Mouse (Mus musculus) testis, adult 2 months (tissue): Measurements from ENCODE around the gene Stn1.

Experiments used
- CTCF ChIP-seq: fragments of 200-500 bp; IDR thresholded peaks from 2 replicates; pipeline ENCODE4 v1.5.1; 2012; ENCODE audit warnings: low read depth, mild to moderate bottlenecking, inconsistent platforms, low read length, moderate library complexity; ENCODE audit not compliant: control insufficient read depth, insufficient read depth, insufficient replicate concordance
- POLR2A ChIP-seq: fragments of 200-500 bp; IDR thresholded peaks from 2 replicates; pipeline ENCODE4 v1.6.1; 2012; ENCODE audit warnings: low read depth, mild to moderate bottlenecking, inconsistent platforms, low read length, moderate library complexity; ENCODE audit not compliant: control insufficient read depth

- TF ChIP-seq CTCF: peak; percentile 73; the same call in 1 of the 2 replicates
- no peak for TF ChIP-seq POLR2A
These were observed 4.9 kb downstream of the Stn1 start for GRCm38 (mm10) chr19:47532449-47532848.
